Mouse (Mus musculus) olfactory bulb, adult 2 months (tissue): ENCODE measurements around the gene Map1a.

Experiments
- CTCF ChIP-seq: fragments of 200-500 bp; IDR thresholded peaks from 2 replicates; pipeline ENCODE4 v1.5.1; 2012; ENCODE audit warnings: low read depth, mild to moderate bottlenecking, low read length, moderate library complexity; ENCODE audit not compliant: insufficient read depth
- POLR2A ChIP-seq: fragments of 200-500 bp; IDR thresholded peaks from 2 replicates; pipeline ENCODE4 v1.6.1; 2012; ENCODE audit warnings: mild to moderate bottlenecking, low read depth, low read length, moderate library complexity; ENCODE audit not compliant: insufficient read depth

- TF ChIP-seq POLR2A, result no peak
- no peak for TF ChIP-seq CTCF
Observed at GRCm38 (mm10) chr2:121354378-121354777, 65.0 kb downstream of the Map1a start.
